Mouse (Mus musculus): ENCODE results near the gene Akr1c21. TPM values are rescaled to one million over a fixed set of nuclear protein-coding genes. Genes with fewer than 3 reads are reported as not detected.
A peak's percentile ranks its signal among the peaks of the same experiment; 100 is the strongest.
"Not testable (repeated sequence)": the region's sequence is repeated elsewhere in the genome, so short reads cannot be mapped to it uniquely, and the experiment has no call there.

Akr1c21 gene
- polyA plus RNA-seq (2015; fragmentation: Nextera tagmentation; extraction: Ambion mirVana): 0.08 TPM in 1 of 2 replicates, not detected in the other

GRCm38 (mm10) chr13:4573871-4574270 is at the start of gene Akr1c21:
Akr1c21 (plus strand) TSS chr13:4574075.
- Histone ChIP-seq H3K27ac (no peak within 1 kb of the TSS), H3K4me2 (no peak within 1 kb of the TSS), H3K4me1 (replicated peaks) (no peaks in the 10 kb centered on the region), H3K9me3 (replicated peaks) (no peaks in the 10 kb centered on the region), H3K4me3 (replicated peaks) (no peak within 1 kb of the TSS), H3K27me3 (no peaks in the 10 kb centered on the region), H3K9ac (no peak within 1 kb of the TSS), H3K36me3 (no peaks in the 10 kb centered on the region)
- ATAC-seq (ENCODE audit: low read depth) (no peak), DNase-seq (no peak)
- 58% methylated on average over 1 of the region's 1 CpGs for WGBS (ENCODE audit: insufficient replicate concordance)

- H3K27ac ChIP-seq: no peak overlapping the region
- WGBS (ENCODE audit: insufficient replicate concordance): 44% methylated on average over 1 of the region's 1 CpGs
- no peak for DNase-seq
- no peak overlapping the region for H3K9ac ChIP-seq
- no peak overlapping the region for H3K4me3 ChIP-seq (replicated peaks)
- H3K4me1 ChIP-seq (replicated peaks): no peaks in the 10 kb centered on the region
- ATAC-seq (ENCODE audit: low read depth): no peak
- H3K9me3 ChIP-seq (replicated peaks): no peaks in the 10 kb centered on the region
- H3K27me3 ChIP-seq: no peaks in the 10 kb centered on the region
- no peak overlapping the region for H3K4me2 ChIP-seq
- no peaks in the 10 kb centered on the region for H3K36me3 ChIP-seq
Observed at GRCm38 (mm10) chr13:4559143-4559542, 14.7 kb upstream of the Akr1c21 start.

GRCm38 (mm10) chr13:4560500-4560899 is 13.4 kb upstream of the Akr1c21 start:
- no peaks in the 10 kb centered on the region for H3K36me3 ChIP-seq
- no peak for DNase-seq
- no peaks in the 10 kb centered on the region for H3K4me1 ChIP-seq (replicated peaks)
- H3K4me3 ChIP-seq (replicated peaks): no peak overlapping the region
- H3K4me2 ChIP-seq: no peak overlapping the region
- H3K27ac ChIP-seq: no peak overlapping the region
- H3K27me3 ChIP-seq: no peaks in the 10 kb centered on the region
- no peak overlapping the region for H3K9ac ChIP-seq
- ATAC-seq (ENCODE audit: low read depth): no peak
- no peaks in the 10 kb centered on the region for H3K9me3 ChIP-seq (replicated peaks)

GRCm38 (mm10) chr13:4565996-4566395 is 7.9 kb upstream of the Akr1c21 start:
- ATAC-seq (ENCODE audit: low read depth): no peak
- no peaks in the 10 kb centered on the region for H3K4me1 ChIP-seq (replicated peaks)
- H3K4me3 ChIP-seq (replicated peaks): no peak overlapping the region
- H3K27me3 ChIP-seq: no peaks in the 10 kb centered on the region
- no peak overlapping the region for H3K4me2 ChIP-seq
- H3K36me3 ChIP-seq: no peaks in the 10 kb centered on the region
- DNase-seq: no peak
- no peak overlapping the region for H3K27ac ChIP-seq
- H3K9ac ChIP-seq: no peak overlapping the region
- 72% methylated on average over 2 of the region's 2 CpGs for WGBS (ENCODE audit: insufficient replicate concordance)
- no peaks in the 10 kb centered on the region for H3K9me3 ChIP-seq (replicated peaks)

- WGBS (ENCODE audit: insufficient replicate concordance): 67% methylated on average over 1 of the region's 1 CpGs
- H3K4me2 ChIP-seq: no peak overlapping the region
- no peak overlapping the region for H3K4me3 ChIP-seq (replicated peaks)
- no peaks in the 10 kb centered on the region for H3K27me3 ChIP-seq
- H3K27ac ChIP-seq: no peak overlapping the region
- no peaks in the 10 kb centered on the region for H3K9me3 ChIP-seq (replicated peaks)
- H3K4me1 ChIP-seq (replicated peaks): no peaks in the 10 kb centered on the region
- ATAC-seq (ENCODE audit: low read depth): no peak
- no peak overlapping the region for H3K9ac ChIP-seq
- no peaks in the 10 kb centered on the region for H3K36me3 ChIP-seq
- no peak for DNase-seq
Observed at GRCm38 (mm10) chr13:4576921-4577320, 3.0 kb downstream of the Akr1c21 start.

- H3K36me3 ChIP-seq: peaks cover 18% of the 10 kb centered on the region; the same call in 1 of the 2 replicates
- not testable (repeated sequence) for H3K9ac ChIP-seq; H3K27ac ChIP-seq; H3K4me1 ChIP-seq (replicated peaks); ATAC-seq (ENCODE audit: low read depth); DNase-seq; H3K9me3 ChIP-seq (replicated peaks); H3K27me3 ChIP-seq; H3K4me3 ChIP-seq (replicated peaks); H3K4me2 ChIP-seq
- WGBS (ENCODE audit: insufficient replicate concordance): 50% methylated on average over 3 of the region's 3 CpGs
Observed at GRCm38 (mm10) chr13:4603431-4603830, 29.6 kb downstream of the Akr1c21 start.

- H3K36me3 ChIP-seq: 0 out of 2 replicates have a peak, but pooled peaks cover 8% of the 10 kb centered on the region
- DNase-seq (no peak), ATAC-seq (ENCODE audit: low read depth) (no peak)
- no peak overlapping the region for H3K4me2 ChIP-seq
- WGBS (ENCODE audit: insufficient replicate concordance): 74% methylated on average over 4 of the region's 4 CpGs
- H3K27ac ChIP-seq: no peak overlapping the region
- H3K27me3 ChIP-seq: no peaks in the 10 kb centered on the region
- H3K9me3 ChIP-seq (replicated peaks): no peaks in the 10 kb centered on the region
- no peak overlapping the region for H3K4me3 ChIP-seq (replicated peaks)
- no peak overlapping the region for H3K9ac ChIP-seq
- no peaks in the 10 kb centered on the region for H3K4me1 ChIP-seq (replicated peaks)
Observed at GRCm38 (mm10) chr13:4606821-4607220, 32.9 kb downstream of the Akr1c21 start.

- ATAC-seq (ENCODE audit: low read depth) (peak; percentile 13), DNase-seq (no peak)
- H3K4me1 ChIP-seq (replicated peaks): no peaks in the 10 kb centered on the region
- no peaks in the 10 kb centered on the region for H3K36me3 ChIP-seq
- no peaks in the 10 kb centered on the region for H3K9me3 ChIP-seq (replicated peaks)
- no peaks in the 10 kb centered on the region for H3K27me3 ChIP-seq
- no peak overlapping the region for H3K27ac ChIP-seq
- 20% methylated on average over 9 of the region's 9 CpGs for WGBS (ENCODE audit: insufficient replicate concordance)
- H3K9ac ChIP-seq: peak overlapping the region; percentile 74
- peak overlapping the region; percentile 64 for H3K4me2 ChIP-seq
- peak overlapping the region; percentile 71 for H3K4me3 ChIP-seq (replicated peaks)
Observed at GRCm38 (mm10) chr13:4608530-4608929, 34.7 kb downstream of the Akr1c21 start.

- H3K36me3 ChIP-seq: no peaks in the 10 kb centered on the region
- H3K27me3 ChIP-seq: no peaks in the 10 kb centered on the region
- H3K9ac ChIP-seq: peak within 1 kb of the TSS; percentile 74
- peak; percentile 74 for DNase-seq
- H3K9me3 ChIP-seq (replicated peaks): no peaks in the 10 kb centered on the region
- no peak within 1 kb of the TSS for H3K27ac ChIP-seq
- H3K4me2 ChIP-seq: peak within 1 kb of the TSS; percentile 64
- peak; percentile 100 for ATAC-seq (ENCODE audit: low read depth)
- 4% methylated on average over 10 of the region's 10 CpGs for WGBS (ENCODE audit: insufficient replicate concordance)
- H3K4me1 ChIP-seq (replicated peaks): no peaks in the 10 kb centered on the region
- peak within 1 kb of the TSS; percentile 71 for H3K4me3 ChIP-seq (replicated peaks)
Observed at GRCm38 (mm10) chr13:4608961-4609409, 35.1 kb downstream of the Akr1c21 start, which contains the start of gene Akr1e1. Akr1e1 (minus strand) TSS chr13:4609174.

- no peak overlapping the region for H3K27ac ChIP-seq
- no peak overlapping the region for H3K4me3 ChIP-seq (replicated peaks)
- H3K9me3 ChIP-seq (replicated peaks): no peaks in the 10 kb centered on the region
- ATAC-seq (ENCODE audit: low read depth) (no peak), DNase-seq (no peak)
- no peak overlapping the region for H3K4me2 ChIP-seq
- H3K9ac ChIP-seq: no peak overlapping the region
- no peaks in the 10 kb centered on the region for H3K4me1 ChIP-seq (replicated peaks)
- no peaks in the 10 kb centered on the region for H3K27me3 ChIP-seq
- H3K36me3 ChIP-seq: no peaks in the 10 kb centered on the region
Observed at GRCm38 (mm10) chr13:4610902-4611301, 37.0 kb downstream of the Akr1c21 start.
